Mouse (Mus musculus) megakaryocyte progenitor cell, adult 5-6 weeks (primary cell): ENCODE measurements around the gene Rusc1. TPM values are rescaled to one million over a fixed set of nuclear protein-coding genes. Genes with fewer than 3 reads are reported as not detected.
A peak's percentile ranks its signal among the peaks of the same experiment; 100 is the strongest.
"Not testable (repeated sequence)": the region's sequence is repeated elsewhere in the genome, so short reads cannot be mapped to it uniquely, and the experiment has no call there.

ENCODE experiments used
- ATAC-seq: replicated peaks from 2 replicates; pipeline ENCODE4 v1.8.0; 2016; ENCODE audit warnings: mild to moderate bottlenecking, moderate TSS enrichment, inconsistent platforms; ENCODE audit not compliant: poor library complexity
- total RNA-seq, 2 experiments: library from RNA; stranded (forward) in 1 of 2; stranded (reverse) in 1 of 2; fragments of 157-497, 149-512 nt in 1 of 2; fragments of 200-1000 nt in 1 of 2; gene quantifications; 2 replicates each; pipeline versions ENCODE4 v1.2.3 to v1.2.4; 2015 to 2017

The Rusc1 gene
- total RNA-seq, 2 experiments from 2014 or later: 18.2 to 21.6 TPM

GRCm38 (mm10) chr3:89092509-89093090, 511 bp downstream of the Rusc1 start:
- no peak for ATAC-seq

GRCm38 (mm10) chr3:89091811-89092508, 1.2 kb downstream of the Rusc1 start:
- no peak for ATAC-seq

GRCm38 (mm10) chr3:89090694-89091655, 2.1 kb downstream of the Rusc1 start:
- peak; percentile 28 for ATAC-seq

GRCm38 (mm10) chr3:89089882-89090591, 3.1 kb downstream of the Rusc1 start:
- peak; percentile 76 for ATAC-seq

- ATAC-seq: no peak
Observed at GRCm38 (mm10) chr3:89088974-89089373, 4.1 kb downstream of the Rusc1 start.

- peak; percentile 56 for ATAC-seq
Observed at GRCm38 (mm10) chr3:89087338-89088110, 5.6 kb downstream of the Rusc1 start.

GRCm38 (mm10) chr3:89084654-89085190, 8.4 kb downstream of the Rusc1 start:
- ATAC-seq: no peak

- no peak for ATAC-seq
Observed at GRCm38 (mm10) chr3:89084133-89084532, 9.0 kb downstream of the Rusc1 start.

GRCm38 (mm10) chr3:89082287-89082686, 10.8 kb downstream of the Rusc1 start:
- ATAC-seq: not testable (repeated sequence)

GRCm38 (mm10) chr3:89077383-89077782, 15.7 kb downstream of the Rusc1 start:
- ATAC-seq: no peak

GRCm38 (mm10) chr3:89067265-89067664, 25.8 kb downstream of the Rusc1 start:
- no peak for ATAC-seq

- no peak for ATAC-seq
Observed at GRCm38 (mm10) chr3:89061696-89062095, 31.4 kb downstream of the Rusc1 start.

- ATAC-seq: peak; percentile 82
Observed at GRCm38 (mm10) chr3:89058783-89059182, 34.3 kb downstream of the Rusc1 start.

GRCm38 (mm10) chr3:89058361-89058760, 34.8 kb downstream of the Rusc1 start:
- no peak for ATAC-seq

- peak; percentile 37; the same call in 1 of the 2 replicates for ATAC-seq
Observed at GRCm38 (mm10) chr3:89043359-89043758, 49.8 kb downstream of the Rusc1 start.

Other genes with a start within 250 kb of the Rusc1 start
- 14.1 and 14.5 TPM in 2 replicates for gene Msto1, start 179.3 kb downstream of the Rusc1 start, total RNA-seq (2015)
- 27.6 and 31.0 TPM in 2 replicates for gene Msto1, start 179.3 kb downstream of the Rusc1 start, total RNA-seq (2017)
- gene Ash1l, start 142.7 kb downstream of the Rusc1 start, total RNA-seq (2015): 29.1 and 39.3 TPM in 2 replicates
- 16.8 and 20.8 TPM in 2 replicates for gene Ash1l, start 142.7 kb downstream of the Rusc1 start, total RNA-seq (2017)
- 109 and 126 TPM in 2 replicates for gene Dap3, start 142.1 kb downstream of the Rusc1 start, total RNA-seq (2015)
- gene Dap3, start 142.1 kb downstream of the Rusc1 start, total RNA-seq (2017): 62.3 and 87.2 TPM in 2 replicates
- gene Gm43738, start 7.8 kb upstream of the Rusc1 start, total RNA-seq (2015): not detected in 2 replicates
- not detected in 2 replicates for gene Gm43738, start 7.8 kb upstream of the Rusc1 start, total RNA-seq (2017)
- gene Fdps, start 8.6 kb upstream of the Rusc1 start, total RNA-seq (2015): 99.4 and 118 TPM in 2 replicates
- gene Fdps, start 8.6 kb upstream of the Rusc1 start, total RNA-seq (2017): 238 and 251 TPM in 2 replicates
- gene Pklr, start 42.8 kb upstream of the Rusc1 start, total RNA-seq (2015): 8.0 and 12.1 TPM in 2 replicates
- gene Pklr, start 42.8 kb upstream of the Rusc1 start, total RNA-seq (2017): 9.6 and 16.7 TPM in 2 replicates
- 0.24 and 0.42 TPM in 2 replicates for gene Hcn3, start 66.9 kb upstream of the Rusc1 start, total RNA-seq (2015)
- gene Hcn3, start 66.9 kb upstream of the Rusc1 start, total RNA-seq (2017): 0.27 and 0.67 TPM in 2 replicates
- gene Clk2, start 71.5 kb upstream of the Rusc1 start, total RNA-seq (2015): 51.1 and 53.8 TPM in 2 replicates
- gene Clk2, start 71.5 kb upstream of the Rusc1 start, total RNA-seq (2017): 69.3 and 75.9 TPM in 2 replicates
- 92.5 and 93.9 TPM in 2 replicates for gene Scamp3, start 84.2 kb upstream of the Rusc1 start, total RNA-seq (2015)
- gene Scamp3, start 84.2 kb upstream of the Rusc1 start, total RNA-seq (2017): 33.4 and 37.2 TPM in 2 replicates
- 14.3 and 18.0 TPM in 2 replicates for gene Fam189b, start 89.8 kb upstream of the Rusc1 start, total RNA-seq (2015)
- gene Fam189b, start 89.8 kb upstream of the Rusc1 start, total RNA-seq (2017): 2.3 and 5.2 TPM in 2 replicates
- 52.8 and 60.0 TPM in 2 replicates for gene Gba, start 109.6 kb upstream of the Rusc1 start, total RNA-seq (2015)
- 51.4 and 55.8 TPM in 2 replicates for gene Gba, start 109.6 kb upstream of the Rusc1 start, total RNA-seq (2017)
- gene Thbs3, start 121.9 kb upstream of the Rusc1 start, total RNA-seq (2015): not detected in 2 replicates
- 0.42 TPM in 1 of 2 replicates, not detected in the other for gene Thbs3, start 121.9 kb upstream of the Rusc1 start, total RNA-seq (2017)
- gene Mtx1, start 133.8 kb upstream of the Rusc1 start, total RNA-seq (2015): 70.4 and 95.6 TPM in 2 replicates
- gene Mtx1, start 133.8 kb upstream of the Rusc1 start, total RNA-seq (2017): 66.1 and 95.2 TPM in 2 replicates
- gene Muc1, start 135.7 kb upstream of the Rusc1 start, total RNA-seq (2015): 0.44 TPM in 1 of 2 replicates, not detected in the other
- not detected in 2 replicates for gene Muc1, start 135.7 kb upstream of the Rusc1 start, total RNA-seq (2017)
- gene Krtcap2, start 152.7 kb upstream of the Rusc1 start, total RNA-seq (2015): 284 and 290 TPM in 2 replicates
- gene Krtcap2, start 152.7 kb upstream of the Rusc1 start, total RNA-seq (2017): 294 and 304 TPM in 2 replicates
- gene Trim46, start 153.0 kb upstream of the Rusc1 start, total RNA-seq (2015): 1.2 and 1.5 TPM in 2 replicates
- gene Trim46, start 153.0 kb upstream of the Rusc1 start, total RNA-seq (2017): 0.12 and 0.91 TPM in 2 replicates
- 84.4 and 101 TPM in 2 replicates for gene Dpm3, start 166.0 kb upstream of the Rusc1 start, total RNA-seq (2015)
- 80.4 and 135 TPM in 2 replicates for gene Dpm3, start 166.0 kb upstream of the Rusc1 start, total RNA-seq (2017)
- 70.1 and 72.0 TPM in 2 replicates for gene Slc50a1, start 177.3 kb upstream of the Rusc1 start, total RNA-seq (2015)
- gene Slc50a1, start 177.3 kb upstream of the Rusc1 start, total RNA-seq (2017): 49.4 and 65.0 TPM in 2 replicates
- 0.62 TPM in 1 of 2 replicates, not detected in the other for gene Efna1, start 187.8 kb upstream of the Rusc1 start, total RNA-seq (2015)
- 0.17 TPM in 1 of 2 replicates, not detected in the other for gene Efna1, start 187.8 kb upstream of the Rusc1 start, total RNA-seq (2017)
- not detected in 2 replicates for gene Efna3, start 229.7 kb upstream of the Rusc1 start, total RNA-seq (2015)
- gene Efna3, start 229.7 kb upstream of the Rusc1 start, total RNA-seq (2017): not detected in 2 replicates
- 0.17 and 0.64 TPM in 2 replicates for gene Efna4, start 244.7 kb upstream of the Rusc1 start, total RNA-seq (2015)
- gene Efna4, start 244.7 kb upstream of the Rusc1 start, total RNA-seq (2017): 0.27 TPM in 1 of 2 replicates, not detected in the other